Mouse (Mus musculus) heart, postnatal 0 days (tissue): ENCODE data around the gene Brap.

ENCODE experiments used
- CTCF ChIP-seq: IDR thresholded peaks from 2 replicates; pipeline ENCODE4 v1.5.1; 2016; ENCODE audit warnings: antibody characterized with exemption, control low read depth, low read depth
- EP300 ChIP-seq: IDR thresholded peaks from 2 replicates; pipeline ENCODE4 v1.6.1; 2016; ENCODE audit warnings: antibody characterized with exemption, low read depth

- TF ChIP-seq CTCF (no peak), EP300 (no peak)
These were observed 54.0 kb downstream of the Brap start for GRCm38 (mm10) chr5:121714331-121714730.
